Mouse (Mus musculus) neural tube, embryonic 11.5 days (tissue): ENCODE measurements at regions not wholly inside any gene's neighbourhood (a gene's known extent, or its start where the extent isn't known, plus 50 kb on each side); places are given as distances from the start of the nearest gene placed in this dataset.

Experiments used
- ATAC-seq: fragments of 200-750 bp; cut with Nextera tagmentation; 2 replicates; pipeline ENCODE4 v1.8.0; 2017; ENCODE audit warnings: moderate number of reproducible peaks, mild to moderate bottlenecking, moderate TSS enrichment, moderate library complexity; ENCODE audit not compliant: insufficient read depth, low FRiP score, low TSS enrichment
- DNase-seq: peaks from one replicate; pipeline ENCODE4 v3.0.0-alpha.2; 2015; ENCODE audit warnings: low spot score
- H3K27ac ChIP-seq: fragments of 300-500 bp; sonication (generic); 2 replicates; pipeline ENCODE4 v1.5.1; 2014; ENCODE audit warnings: low read depth, mild to moderate bottlenecking, low read length
- H3K27me3 ChIP-seq: fragments of 300-500 bp; sonication (generic); 2 replicates; pipeline ENCODE4 v1.6.1; 2014; ENCODE audit warnings: mild to moderate bottlenecking, low read length, mixed read lengths; ENCODE audit not compliant: control insufficient read depth, insufficient read depth
- H3K36me3 ChIP-seq: fragments of 300-500 bp; sonication (generic); 2 replicates; pipeline ENCODE4 v1.6.1; 2014; ENCODE audit warnings: mild to moderate bottlenecking, low read length, moderate library complexity, mixed read lengths; ENCODE audit not compliant: control insufficient read depth, insufficient read depth
- H3K4me1 ChIP-seq: fragments of 300-500 bp; sonication (generic); 2 replicates; pipeline ENCODE4 v1.6.1; 2014; ENCODE audit warnings: low read length, mixed read lengths; ENCODE audit not compliant: control insufficient read depth, insufficient read depth
- H3K4me2 ChIP-seq: fragments of 300-500 bp; sonication (generic); 2 replicates; pipeline ENCODE4 v1.6.1; 2014; ENCODE audit warnings: low read depth, mild to moderate bottlenecking, moderate library complexity
- H3K4me3 ChIP-seq: fragments of 300-500 bp; sonication (generic); 2 replicates; pipeline ENCODE4 v1.5.1; 2014; ENCODE audit warnings: low read depth, low read length
- H3K9ac ChIP-seq: fragments of 300-500 bp; sonication (generic); 2 replicates; pipeline ENCODE4 v1.6.1; 2014; ENCODE audit warnings: mild to moderate bottlenecking, low read length
- H3K9me3 ChIP-seq: fragments of 300-500 bp; sonication (generic); 2 replicates; pipeline ENCODE4 v1.6.1; 2016; ENCODE audit warnings: low read length; ENCODE audit not compliant: control insufficient read depth
- whole genome bisulfite sequencing: fragments of 180-500 bp; shearing (Covaris S2); extraction: QIAGEN DNeasy Blood & Tissue Kit; methylation state at CpG from one replicate; pipeline ENCODE4 v1.1.7; 2014; 5-methylcytosine and 5-hydroxymethylcytosine counted together

- WGBS = 66% methylated on average over 2 of the region's 2 CpGs
- no peak for ATAC-seq
These were observed 118.1 kb upstream of the Tmtc1 start for GRCm38 (mm10) chr6:148562206-148562708.

DNA sequence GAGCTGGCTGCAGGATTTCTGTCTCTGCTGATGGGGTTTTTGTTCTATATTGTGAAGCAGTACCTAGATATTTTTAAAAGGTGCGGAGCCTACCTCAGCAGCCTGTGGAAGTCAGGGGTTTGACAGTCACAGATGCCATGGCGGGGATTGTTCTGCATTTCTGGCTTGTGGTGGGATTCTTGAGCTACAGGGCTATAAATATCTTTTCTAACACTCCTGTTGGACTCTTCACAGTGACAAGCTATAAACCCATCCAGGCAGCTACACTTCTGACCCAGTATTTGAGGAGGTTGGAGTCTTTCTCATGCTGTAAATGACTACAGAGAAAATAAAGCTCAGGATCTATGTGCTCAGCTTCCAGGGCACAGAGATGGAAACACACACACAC, 112.3 kb upstream of the Tmtc1 start:
- WGBS = 76% methylated on average over 2 of the region's 2 CpGs
- H3K9me3 ChIP-seq = no peaks in the 10 kb centered on the region
- H3K9ac ChIP-seq = no peak overlapping the region
- ATAC-seq (no peak), DNase-seq (no peak)
- no peaks in the 10 kb centered on the region for H3K4me1 ChIP-seq
- H3K36me3 ChIP-seq = no peaks in the 10 kb centered on the region
- H3K4me2 ChIP-seq = no peak overlapping the region
- H3K27ac ChIP-seq = no peak overlapping the region
- no peak overlapping the region for H3K4me3 ChIP-seq
- no peaks in the 10 kb centered on the region for H3K27me3 ChIP-seq

More at GRCm38 (mm10) chr6:148562206-148562708, 118.1 kb upstream of the Tmtc1 start:
- H3K9me3 ChIP-seq = no peaks in the 10 kb centered on the region
- H3K27me3 ChIP-seq = no peaks in the 10 kb centered on the region
- no peak overlapping the region for H3K27ac ChIP-seq
- DNase-seq = no peak
- H3K4me3 ChIP-seq = no peak overlapping the region
- no peak overlapping the region for H3K4me2 ChIP-seq
- H3K36me3 ChIP-seq = no peaks in the 10 kb centered on the region
- H3K9ac ChIP-seq = no peak overlapping the region
- no peaks in the 10 kb centered on the region for H3K4me1 ChIP-seq

- Histone ChIP-seq H3K27ac (no peak overlapping the region), H3K4me1 (no peaks in the 10 kb centered on the region), H3K9me3 (no peaks in the 10 kb centered on the region), H3K9ac (no peak overlapping the region), H3K36me3 (no peaks in the 10 kb centered on the region), H3K4me2 (no peak overlapping the region), H3K4me3 (no peak overlapping the region), H3K27me3 (no peaks in the 10 kb centered on the region)
- DNase-seq (no peak), ATAC-seq (no peak)
- 85% methylated on average over 5 of the region's 5 CpGs for WGBS
These were observed 111.7 kb upstream of the Tmtc1 start for GRCm38 (mm10) chr6:148555651-148556483.

DNA sequence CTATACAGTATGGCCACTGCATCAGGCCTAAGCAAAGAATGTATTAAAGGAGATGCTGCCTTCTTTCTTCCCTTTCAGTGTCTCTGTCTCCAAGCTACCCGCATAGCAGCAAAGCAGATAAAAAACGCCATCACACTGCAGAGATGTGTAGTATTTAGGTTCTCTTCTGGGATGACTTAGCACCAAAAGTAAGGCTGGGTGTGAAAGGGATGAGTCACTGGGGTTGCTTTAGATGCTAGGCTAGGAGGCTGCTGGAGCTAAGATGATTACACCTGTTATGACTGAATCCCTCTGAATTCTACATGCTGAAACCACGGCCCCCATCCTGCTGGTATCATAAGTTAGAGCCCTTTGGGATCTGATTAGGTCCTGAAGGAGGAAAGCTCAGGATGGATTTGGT, 110.3 kb upstream of the Tmtc1 start:
- Histone ChIP-seq H3K36me3 (no peaks in the 10 kb centered on the region), H3K9ac (no peak overlapping the region), H3K9me3 (no peaks in the 10 kb centered on the region), H3K4me3 (no peak overlapping the region), H3K4me1 (no peaks in the 10 kb centered on the region), H3K4me2 (no peak overlapping the region), H3K27ac (no peak overlapping the region), H3K27me3 (no peaks in the 10 kb centered on the region)
- 91% methylated on average over 3 of the region's 3 CpGs for WGBS
- DNase-seq = no peak
- ATAC-seq = no peak

DNA sequence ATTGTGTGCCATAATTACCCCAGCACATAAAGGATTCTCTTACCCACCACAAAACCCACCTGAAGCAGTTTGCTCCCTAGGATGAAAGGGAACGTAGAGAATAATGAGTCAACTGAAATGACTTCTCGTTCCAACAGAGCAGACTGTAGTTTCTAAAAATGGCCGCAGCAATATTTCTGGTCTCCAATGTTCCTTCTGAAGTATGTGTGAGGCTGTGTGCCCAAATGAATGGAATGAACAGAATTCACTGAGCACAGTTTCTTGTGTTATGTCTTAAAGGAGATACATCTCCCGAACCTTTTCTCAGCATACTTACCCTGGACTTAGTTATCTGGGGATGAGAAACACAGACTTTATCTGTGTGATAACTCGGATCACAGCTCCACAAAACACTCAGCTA, 109.4 kb upstream of the Tmtc1 start:
- no peaks in the 10 kb centered on the region for H3K4me1 ChIP-seq
- no peaks in the 10 kb centered on the region for H3K36me3 ChIP-seq
- H3K9me3 ChIP-seq = no peaks in the 10 kb centered on the region
- no peak overlapping the region for H3K4me3 ChIP-seq
- DNase-seq = no peak
- H3K27ac ChIP-seq = no peak overlapping the region
- 79% methylated on average over 5 of the region's 5 CpGs for WGBS
- no peak overlapping the region for H3K9ac ChIP-seq
- H3K4me2 ChIP-seq = no peak overlapping the region
- H3K27me3 ChIP-seq = no peaks in the 10 kb centered on the region
- ATAC-seq = no peak

DNA sequence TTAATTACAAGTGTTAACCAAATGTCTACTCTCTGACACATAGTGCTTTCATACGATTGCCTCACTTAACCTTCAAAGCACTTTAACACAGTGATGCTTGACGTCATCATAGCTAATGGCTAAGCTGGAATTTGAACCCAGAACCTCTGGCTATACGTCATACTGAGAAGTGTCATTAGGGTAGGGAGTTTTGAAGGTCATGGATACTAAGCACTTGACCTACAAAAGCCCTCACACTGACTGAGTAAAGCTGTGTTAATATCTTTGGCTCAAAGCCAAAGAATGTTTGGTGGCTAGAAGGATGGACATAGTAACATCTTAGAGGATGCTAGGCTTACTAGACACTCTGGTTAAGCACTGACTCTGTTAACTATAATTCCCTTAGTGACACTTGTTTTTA, 106.9 kb upstream of the Tmtc1 start:
- Histone ChIP-seq H3K4me2 (no peak overlapping the region), H3K36me3 (no peaks in the 10 kb centered on the region), H3K9ac (no peak overlapping the region), H3K4me1 (no peaks in the 10 kb centered on the region), H3K9me3 (no peaks in the 10 kb centered on the region), H3K27me3 (no peaks in the 10 kb centered on the region), H3K27ac (no peak overlapping the region), H3K4me3 (no peak overlapping the region)
- DNase-seq (no peak), ATAC-seq (no peak)
- WGBS = 68% methylated on average over 3 of the region's 3 CpGs

DNA sequence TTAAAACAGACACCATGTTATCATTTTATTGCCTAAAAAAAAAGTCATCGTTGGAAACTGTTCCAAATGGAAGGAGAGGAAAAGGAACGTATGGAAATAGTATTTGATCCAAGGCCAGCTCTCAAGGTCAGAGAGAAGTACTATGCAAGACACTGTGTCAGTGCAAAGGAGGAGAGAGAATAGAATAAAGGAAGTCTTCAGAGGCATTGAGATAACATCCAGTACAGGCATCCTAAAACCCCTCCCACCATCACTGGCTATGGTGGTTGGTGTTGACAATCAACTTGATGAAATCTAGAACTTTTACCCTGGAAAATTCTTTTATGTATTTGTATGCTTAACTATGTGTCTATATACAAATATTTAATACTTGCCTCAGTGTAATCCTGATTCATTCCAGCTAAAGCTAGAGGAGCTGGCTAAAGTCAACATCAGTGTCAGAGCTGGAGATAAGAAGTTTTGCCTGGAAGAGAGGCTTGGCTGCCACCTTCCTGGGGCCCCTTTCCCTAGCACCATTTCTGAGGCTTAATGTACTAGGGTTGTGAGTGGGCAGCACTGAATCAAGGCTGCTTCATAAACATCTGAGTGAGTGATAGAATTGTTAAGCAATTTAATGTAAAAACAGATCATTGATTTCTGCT, 104.1 kb upstream of the Tmtc1 start:
- Histone ChIP-seq H3K36me3 (no peaks in the 10 kb centered on the region), H3K4me1 (no peaks in the 10 kb centered on the region), H3K4me3 (no peak overlapping the region), H3K4me2 (no peak overlapping the region), H3K27ac (no peak overlapping the region), H3K9me3 (no peaks in the 10 kb centered on the region), H3K9ac (no peak overlapping the region), H3K27me3 (no peaks in the 10 kb centered on the region)
- WGBS = 83% methylated on average over 2 of the region's 2 CpGs
- ATAC-seq (no peak), DNase-seq (no peak)

- Histone ChIP-seq H3K4me3 (no peak overlapping the region), H3K4me1 (peaks cover 3% of the 10 kb centered on the region; the same call in 1 of the 2 replicates), H3K27ac (no peak overlapping the region), H3K9ac (no peak overlapping the region), H3K27me3 (no peaks in the 10 kb centered on the region), H3K9me3 (no peaks in the 10 kb centered on the region), H3K4me2 (no peak overlapping the region), H3K36me3 (no peaks in the 10 kb centered on the region)
- ATAC-seq (no peak), DNase-seq (no peak)
- WGBS = 81% methylated on average over 3 of the region's 3 CpGs
These were observed 98.9 kb upstream of the Tmtc1 start for GRCm38 (mm10) chr6:148543047-148543446.

DNA sequence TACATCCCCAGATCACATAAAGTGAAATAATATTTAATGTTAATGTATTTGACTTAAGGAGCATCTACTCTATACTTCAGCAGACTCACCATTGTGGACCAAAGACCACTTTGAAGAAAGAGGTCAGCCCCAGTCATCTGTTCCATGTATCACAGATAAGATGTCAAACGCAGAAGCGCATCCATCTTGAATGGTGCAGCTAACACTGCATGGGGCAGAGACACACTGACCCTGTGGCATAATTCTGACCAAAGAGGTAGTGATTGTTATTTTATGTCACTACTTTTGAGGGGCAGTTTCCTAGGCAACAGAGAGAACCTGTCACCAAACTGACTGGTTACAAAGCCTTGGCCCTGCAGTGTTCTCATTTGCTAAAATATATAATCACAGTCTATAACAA, 97.8 kb upstream of the Tmtc1 start:
- no peak for ATAC-seq
- WGBS = 93% methylated on average over 2 of the region's 2 CpGs
- Histone ChIP-seq H3K27me3 (no peaks in the 10 kb centered on the region), H3K36me3 (no peaks in the 10 kb centered on the region), H3K4me1 (peaks cover 3% of the 10 kb centered on the region; the same call in 1 of the 2 replicates), H3K4me2 (no peak overlapping the region), H3K4me3 (no peak overlapping the region), H3K27ac (no peak overlapping the region), H3K9me3 (no peaks in the 10 kb centered on the region), H3K9ac (no peak overlapping the region)
- DNase-seq = no peak
